Mouse (Mus musculus): ENCODE data around the gene Fbh1. TPM values are rescaled to one million over a fixed set of nuclear protein-coding genes. Genes with fewer than 3 reads are reported as not detected.

The Fbh1 gene
- total RNA-seq, 1 experiment from 2014 or later: 102 TPM

- DNase-seq: no peak
Observed at GRCm38 (mm10) chr2:11722564-11722963, 54.8 kb downstream of the Fbh1 start.

DNA sequence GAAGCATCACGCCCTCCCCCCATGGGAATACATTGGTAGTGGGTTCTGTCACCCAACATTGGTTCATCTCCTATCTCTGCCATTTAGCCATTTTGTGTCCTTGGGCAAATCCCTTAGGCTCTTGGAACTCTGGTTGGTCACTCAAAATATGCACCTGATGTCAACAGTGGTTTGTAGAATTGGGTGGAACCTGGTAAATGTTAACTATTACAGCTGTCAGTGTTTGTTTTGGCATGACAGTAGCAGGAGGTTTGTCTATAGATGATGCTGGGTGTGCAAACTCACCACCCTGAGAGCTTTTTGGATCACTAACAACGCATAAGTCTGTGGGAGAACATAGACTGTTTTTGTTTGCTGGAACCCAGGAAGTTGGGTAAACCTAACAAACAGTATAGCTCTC, 58.8 kb downstream of the Fbh1 start:
- DNase-seq: no peak

DNA sequence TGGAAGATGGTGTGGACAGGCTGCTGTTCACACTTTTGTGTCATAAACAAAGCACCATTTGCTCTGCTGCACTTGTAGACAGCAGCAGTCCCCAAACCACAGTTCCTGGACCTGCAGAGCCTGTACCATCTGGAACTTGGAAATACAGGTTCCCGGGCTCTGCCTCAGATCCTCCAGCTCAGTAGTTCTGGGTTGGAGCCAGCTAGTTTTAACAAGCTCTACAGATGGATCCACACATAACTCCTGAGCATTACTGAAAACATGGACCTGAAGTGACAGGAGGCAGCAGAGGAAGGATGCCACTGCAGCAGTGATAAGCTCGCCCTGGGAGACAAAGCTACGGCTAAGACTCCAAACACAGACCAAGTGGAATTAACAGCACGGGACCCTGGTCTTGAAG, 62.8 kb downstream of the Fbh1 start:
- no peak for DNase-seq

- DNase-seq: no peak
Observed at GRCm38 (mm10) chr2:11713021-11713420, 64.4 kb downstream of the Fbh1 start.

- no peak for DNase-seq
Observed at GRCm38 (mm10) chr2:11712483-11712990, 64.8 kb downstream of the Fbh1 start.

DNA sequence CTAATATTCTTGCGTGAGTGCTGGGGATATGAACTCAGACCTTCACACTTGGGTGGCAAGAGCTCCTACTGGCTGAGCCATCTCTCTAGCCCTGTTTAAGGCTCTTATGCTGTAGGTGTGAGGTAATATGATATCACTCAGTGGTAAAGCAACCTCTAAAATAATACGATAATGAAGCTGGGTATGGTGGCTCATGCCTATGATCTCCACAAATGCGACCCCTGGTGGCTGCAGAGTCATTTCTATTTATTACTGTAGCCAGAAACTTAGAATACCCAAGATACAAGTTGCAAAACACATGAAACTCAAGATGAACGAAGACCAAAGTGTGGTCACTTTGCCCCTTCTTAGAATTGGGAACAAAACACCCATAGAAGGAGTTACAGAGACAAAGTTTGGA, 67.3 kb downstream of the Fbh1 start:
- DNase-seq: peak; percentile 39

DNA sequence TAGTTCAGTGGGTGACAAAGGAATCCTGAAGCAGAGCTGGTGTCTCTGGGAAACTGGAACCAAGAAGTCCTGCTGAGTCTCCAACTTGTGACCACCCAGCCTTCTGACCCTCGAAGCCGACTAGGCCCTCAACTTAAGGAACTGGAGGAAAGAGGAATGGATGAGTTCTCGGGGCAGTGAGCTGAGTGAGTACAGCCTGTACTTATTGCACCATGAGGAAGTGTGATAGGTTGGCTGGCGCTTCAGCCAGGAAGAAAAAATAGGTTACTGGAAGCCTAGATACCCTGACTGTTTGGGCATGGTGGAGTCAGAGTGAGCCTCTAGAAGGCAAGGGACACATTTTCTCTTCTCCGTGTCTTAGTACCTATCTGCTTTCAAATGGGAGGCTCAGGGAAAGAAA, 68.8 kb downstream of the Fbh1 start:
- DNase-seq: no peak

DNA sequence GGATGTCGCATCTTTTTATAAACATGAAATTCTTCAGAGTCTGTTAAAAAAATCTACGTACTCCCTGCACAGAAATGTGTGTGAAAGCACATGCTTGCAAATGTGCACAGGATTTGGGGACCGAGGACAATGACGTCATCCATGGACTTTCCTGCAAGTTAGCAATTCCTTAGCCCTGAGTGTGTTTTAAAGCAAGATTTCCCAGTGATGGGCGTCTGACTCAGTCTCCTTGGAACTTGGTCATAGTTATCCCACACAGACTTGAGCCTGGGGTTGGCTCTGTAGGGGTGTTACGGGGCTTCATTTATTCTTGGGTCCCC, 70.7 kb downstream of the Fbh1 start:
- peak; percentile 4 for DNase-seq

DNA sequence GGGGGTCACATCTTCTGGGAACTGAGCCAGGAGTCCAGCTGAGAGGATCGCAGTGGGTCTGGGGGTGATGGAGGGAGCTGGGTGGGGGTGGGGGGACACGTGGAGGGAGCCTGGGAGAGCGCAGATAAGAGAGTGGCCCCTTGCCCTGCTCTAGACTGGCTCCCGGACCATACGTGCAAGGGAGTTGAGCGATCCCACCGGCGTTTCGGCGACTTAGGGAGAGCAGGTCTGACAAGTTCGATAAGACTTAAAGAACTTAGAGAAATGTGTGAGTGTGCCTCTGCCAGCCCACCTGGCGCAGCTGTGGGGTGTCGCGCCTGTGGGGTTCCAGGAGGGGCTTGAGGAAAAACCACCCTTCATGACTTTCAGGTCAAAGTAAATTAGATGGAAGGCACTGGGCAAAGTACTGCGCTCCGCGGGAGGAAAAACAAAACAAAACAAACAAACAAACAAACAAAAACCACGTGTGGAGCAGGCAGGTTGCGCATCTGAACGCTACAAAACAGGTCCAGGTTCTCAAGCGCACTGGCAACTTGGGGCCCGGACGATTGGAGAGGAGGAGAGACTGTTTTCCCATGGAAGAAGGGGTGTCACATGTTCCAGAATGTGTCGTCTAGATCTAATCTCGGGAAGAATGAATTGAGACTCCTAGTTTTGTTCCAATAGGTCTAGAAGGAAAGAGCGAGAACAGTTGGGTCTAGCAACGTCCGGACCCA, 71.2 kb downstream of the Fbh1 start:
- DNase-seq: peak; percentile 4

GRCm38 (mm10) chr2:11705201-11706025, 72.0 kb downstream of the Fbh1 start, which contains the start of gene Il15ra:
Gene Il15ra (plus strand): TSS chr2:11705290.
- DNase-seq: peak; percentile 79

- DNase-seq: no peak
Observed at GRCm38 (mm10) chr2:11699905-11700304, 77.5 kb downstream of the Fbh1 start.

- DNase-seq: no peak
Observed at GRCm38 (mm10) chr2:11698994-11699393, 78.4 kb downstream of the Fbh1 start.

DNA sequence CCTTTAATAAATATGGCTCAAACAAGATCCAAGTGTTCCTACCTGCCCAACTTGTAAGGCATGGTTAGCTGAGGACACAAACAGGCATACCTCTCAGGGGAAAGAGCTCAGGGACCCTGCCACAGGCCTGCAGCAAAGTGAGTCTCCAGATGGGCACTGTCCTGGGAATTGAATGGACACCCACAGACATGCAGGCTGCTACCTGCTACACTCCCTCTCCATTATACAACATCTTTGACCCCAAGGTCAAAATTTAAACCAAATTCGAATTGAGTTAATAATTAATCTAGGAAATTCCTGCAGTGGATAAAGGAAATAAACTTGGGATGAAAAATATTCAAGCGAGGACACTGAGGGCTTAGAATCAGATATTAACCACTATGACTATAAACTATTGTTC, 81.5 kb downstream of the Fbh1 start:
- DNase-seq: no peak

- no peak for DNase-seq
Observed at GRCm38 (mm10) chr2:11694104-11694503, 83.3 kb downstream of the Fbh1 start.

GRCm38 (mm10) chr2:11693352-11693751, 84.0 kb downstream of the Fbh1 start:
- DNase-seq: no peak

Other genes with a start within 250 kb of the Fbh1 start
- gene Pfkfb3, start 223.5 kb downstream of the Fbh1 start, total RNA-seq (2021): 93.7 and 145 TPM in 2 replicates
- 109 and 114 TPM in 2 replicates for gene Rbm17, start 173.4 kb downstream of the Fbh1 start, total RNA-seq (2021)
- not detected in 2 replicates for gene Gm17490, start 151.3 kb downstream of the Fbh1 start, total RNA-seq (2021)
- gene Il2ra, start 134.8 kb downstream of the Fbh1 start, total RNA-seq (2021): 0.12 TPM in 1 of 2 replicates, not detected in the other
- gene Il15ra, start 72.3 kb downstream of the Fbh1 start, total RNA-seq (2021): 16.3 and 27.1 TPM in 2 replicates
- 46.3 and 55.7 TPM in 2 replicates for gene Ankrd16, start 294 bp upstream of the Fbh1 start, total RNA-seq (2021)